Mouse (Mus musculus) liver, embryonic 14.5 days (tissue): ENCODE results near the gene Ak5.

Source experiments
- CTCF ChIP-seq: IDR thresholded peaks from 2 replicates; pipeline ENCODE4 v1.5.1; 2016; ENCODE audit warnings: antibody characterized with exemption, low read depth, control low read depth
- EP300 ChIP-seq: IDR thresholded peaks from 2 replicates; pipeline ENCODE4 v1.6.1; 2016; ENCODE audit warnings: antibody characterized with exemption, low read depth

DNA sequence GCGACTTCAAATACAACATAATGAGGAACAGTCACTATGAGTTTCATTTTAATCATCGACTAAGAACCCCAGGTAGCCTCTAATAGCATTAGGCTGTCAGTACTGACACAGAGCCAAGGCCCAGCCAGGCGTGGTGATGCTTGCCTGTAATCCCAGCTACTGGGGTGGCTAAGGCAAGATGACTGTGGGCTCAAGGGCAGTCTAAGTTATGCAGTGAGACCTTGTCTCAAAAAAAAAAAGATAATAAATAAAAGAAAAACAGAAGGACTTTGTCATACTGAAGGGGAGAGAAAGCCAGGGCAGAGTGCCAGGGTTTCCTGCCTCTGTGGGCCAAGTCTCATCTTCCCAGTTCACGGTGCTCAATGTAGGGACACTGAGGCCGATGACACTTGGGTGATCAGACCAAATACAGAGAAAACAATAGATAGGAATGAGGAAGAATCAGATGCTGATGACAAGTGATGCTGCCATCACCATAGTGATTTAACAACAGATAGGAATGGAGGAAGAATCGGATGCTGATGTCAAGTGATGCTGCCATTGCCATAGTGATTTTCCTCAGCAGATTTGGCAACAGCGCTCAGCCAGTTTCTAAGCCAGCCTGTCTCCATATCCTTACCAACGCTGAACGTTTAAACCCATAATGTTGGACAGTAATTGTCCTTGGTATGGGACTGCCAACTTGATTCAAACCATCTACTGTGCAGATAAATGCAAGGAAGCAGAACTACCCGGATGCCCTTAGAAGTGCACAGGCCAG, 42.9 kb downstream of the Ak5 start:
- no peak for TF ChIP-seq CTCF
- TF ChIP-seq EP300, result no peak
